Mouse (Mus musculus): ENCODE data around the gene Pitpnm3. TPM values are rescaled to one million over a fixed set of nuclear protein-coding genes. Genes with fewer than 3 reads are reported as not detected.

Pitpnm3 gene
- polyA plus RNA-seq, 1 experiment from 2014 or later = 1.5 TPM

DNA sequence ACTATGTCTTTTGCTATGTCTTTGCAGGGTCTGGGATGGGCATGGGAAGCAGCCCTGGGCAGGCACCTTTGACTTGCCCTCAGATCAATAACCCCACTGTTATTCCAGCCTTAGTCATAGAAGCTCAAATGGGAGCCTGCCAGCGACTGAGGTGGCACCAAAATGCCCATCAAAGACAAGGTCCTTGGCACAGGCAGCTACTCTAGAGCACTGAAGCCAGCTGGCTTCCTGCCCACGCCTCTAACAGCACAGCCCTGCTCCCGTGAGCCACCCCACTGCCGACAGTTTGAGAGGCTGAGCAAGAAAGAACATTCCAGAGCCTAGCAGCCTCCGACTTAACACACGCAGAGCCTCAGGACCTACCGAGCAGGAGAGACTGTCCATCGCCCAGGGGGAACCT is 70.5 kb downstream of the Pitpnm3 start:
- Histone ChIP-seq H3K27me3 (no peaks in the 10 kb centered on the region), H3K4me3 (no peak overlapping the region), H3K9me3 (0 out of 2 replicates have a peak, but pooled peaks cover 7% of the 10 kb centered on the region), H3K4me1 (no peaks in the 10 kb centered on the region), H3K4me2 (replicated peaks) (no peak overlapping the region), H3K9ac (replicated peaks) (no peak overlapping the region), H3K36me3 (no peaks in the 10 kb centered on the region), H3K27ac (replicated peaks) (no peak overlapping the region)
- WGBS = 87% methylated on average over 8 of the region's 8 CpGs
- ATAC-seq (ENCODE audit: low FRiP score, low read depth) = no peak

DNA sequence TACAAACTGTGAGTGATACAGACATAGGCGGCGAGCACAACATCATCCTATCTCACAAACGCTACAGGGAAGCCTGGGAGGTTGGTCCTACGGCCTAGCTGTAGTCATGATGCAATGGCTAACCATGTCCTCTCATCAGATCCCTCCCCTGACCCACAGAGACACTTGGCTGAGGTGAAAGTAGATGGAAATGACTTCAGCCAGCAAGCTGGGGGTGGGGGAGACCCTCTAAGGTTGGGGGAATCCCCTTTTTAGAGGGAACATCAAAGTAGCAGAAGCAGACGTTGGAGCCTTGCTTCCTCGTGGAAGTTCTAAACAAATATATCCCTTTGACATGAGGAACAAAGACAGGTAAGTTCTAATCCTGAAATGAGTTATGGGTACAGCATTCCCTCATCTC is 71.2 kb downstream of the Pitpnm3 start:
- no peak for ATAC-seq (ENCODE audit: low FRiP score, low read depth)
- no peak overlapping the region for H3K27ac ChIP-seq (replicated peaks)
- H3K4me2 ChIP-seq (replicated peaks) = no peak overlapping the region
- no peak overlapping the region for H3K9ac ChIP-seq (replicated peaks)
- H3K4me3 ChIP-seq = no peak overlapping the region
- H3K36me3 ChIP-seq = no peaks in the 10 kb centered on the region
- H3K9me3 ChIP-seq = 0 out of 2 replicates have a peak, but pooled peaks cover 7% of the 10 kb centered on the region
- H3K27me3 ChIP-seq = no peaks in the 10 kb centered on the region
- WGBS = 84% methylated on average over 6 of the region's 6 CpGs
- H3K4me1 ChIP-seq = no peaks in the 10 kb centered on the region

DNA sequence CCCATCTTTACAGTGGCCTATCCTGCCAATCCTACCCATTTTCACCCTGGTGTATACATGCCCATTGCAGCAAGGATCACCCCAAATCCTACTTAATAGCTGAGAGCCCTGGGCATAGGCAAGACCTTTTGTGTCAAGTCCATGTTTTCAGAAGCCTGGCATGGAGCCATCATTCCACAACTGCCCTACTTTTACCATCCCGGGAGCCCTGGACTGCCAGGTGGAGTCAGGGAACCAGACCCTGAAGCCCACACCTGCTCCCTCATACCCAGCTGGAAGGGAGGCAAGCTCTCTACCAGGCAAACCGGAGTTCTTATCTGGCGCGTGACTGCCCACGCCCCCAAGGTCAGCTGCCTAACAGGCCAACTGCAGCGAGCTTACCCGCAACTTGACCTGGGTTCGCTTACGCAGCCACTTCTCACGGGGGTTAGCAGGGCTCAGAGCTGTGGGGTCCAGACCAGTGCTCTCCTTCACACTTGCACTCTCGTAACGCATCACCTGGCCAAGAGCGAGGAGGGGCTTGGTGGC is 74.4 kb downstream of the Pitpnm3 start:
- WGBS = 89% methylated on average over 13 of the region's 13 CpGs
- no peak overlapping the region for H3K9ac ChIP-seq (replicated peaks)
- 0 out of 2 replicates have a peak, but pooled peaks cover 7% of the 10 kb centered on the region for H3K9me3 ChIP-seq
- no peak overlapping the region for H3K4me3 ChIP-seq
- no peak overlapping the region for H3K27ac ChIP-seq (replicated peaks)
- no peak overlapping the region for H3K4me2 ChIP-seq (replicated peaks)
- no peak for ATAC-seq (ENCODE audit: low FRiP score, low read depth)
- H3K4me1 ChIP-seq = no peaks in the 10 kb centered on the region
- H3K36me3 ChIP-seq = no peaks in the 10 kb centered on the region
- no peaks in the 10 kb centered on the region; the same call in 1 of the 2 replicates for H3K27me3 ChIP-seq

- 82% methylated on average over 9 of the region's 9 CpGs for WGBS
- no peak for ATAC-seq (ENCODE audit: low FRiP score, low read depth)
- H3K36me3 ChIP-seq = no peaks in the 10 kb centered on the region
- H3K27ac ChIP-seq (replicated peaks) = no peak overlapping the region
- no peaks in the 10 kb centered on the region; the same call in 1 of the 2 replicates for H3K27me3 ChIP-seq
- 0 out of 2 replicates have a peak, but pooled peaks cover 7% of the 10 kb centered on the region for H3K9me3 ChIP-seq
- no peaks in the 10 kb centered on the region for H3K4me1 ChIP-seq
- no peak overlapping the region for H3K4me2 ChIP-seq (replicated peaks)
- no peak overlapping the region for H3K4me3 ChIP-seq
- no peak overlapping the region for H3K9ac ChIP-seq (replicated peaks)
Measured at GRCm38 (mm10) chr11:72060416-72060815, 75.2 kb downstream of the Pitpnm3 start.

DNA sequence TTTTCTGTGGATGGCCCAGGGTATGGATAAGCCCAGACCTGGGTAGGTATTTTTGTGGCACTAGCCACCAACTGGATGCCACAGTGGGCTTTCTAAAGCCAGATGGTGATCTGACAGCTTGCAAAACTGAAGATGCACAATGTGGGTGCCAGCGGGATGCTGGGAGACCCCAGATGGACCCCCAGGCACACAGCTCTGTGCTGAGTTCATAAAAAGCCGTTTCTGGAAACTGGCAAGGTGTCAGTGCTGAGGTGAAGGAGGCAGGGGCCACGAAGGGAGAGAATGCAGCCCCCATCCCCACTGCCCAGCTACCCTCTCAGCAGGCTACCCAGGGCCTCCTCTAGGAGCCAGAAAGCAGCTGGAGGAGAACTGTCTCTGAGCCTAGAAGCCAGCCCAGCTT is 78.4 kb downstream of the Pitpnm3 start:
- no peak overlapping the region for H3K4me2 ChIP-seq (replicated peaks)
- no peaks in the 10 kb centered on the region for H3K4me1 ChIP-seq
- H3K27me3 ChIP-seq = peaks cover 21% of the 10 kb centered on the region
- no peaks in the 10 kb centered on the region for H3K9me3 ChIP-seq
- no peak for ATAC-seq (ENCODE audit: low FRiP score, low read depth)
- no peaks in the 10 kb centered on the region for H3K36me3 ChIP-seq
- H3K9ac ChIP-seq (replicated peaks) = no peak overlapping the region
- H3K27ac ChIP-seq (replicated peaks) = no peak overlapping the region
- WGBS = 67% methylated on average over 3 of the region's 3 CpGs
- no peak overlapping the region for H3K4me3 ChIP-seq

DNA sequence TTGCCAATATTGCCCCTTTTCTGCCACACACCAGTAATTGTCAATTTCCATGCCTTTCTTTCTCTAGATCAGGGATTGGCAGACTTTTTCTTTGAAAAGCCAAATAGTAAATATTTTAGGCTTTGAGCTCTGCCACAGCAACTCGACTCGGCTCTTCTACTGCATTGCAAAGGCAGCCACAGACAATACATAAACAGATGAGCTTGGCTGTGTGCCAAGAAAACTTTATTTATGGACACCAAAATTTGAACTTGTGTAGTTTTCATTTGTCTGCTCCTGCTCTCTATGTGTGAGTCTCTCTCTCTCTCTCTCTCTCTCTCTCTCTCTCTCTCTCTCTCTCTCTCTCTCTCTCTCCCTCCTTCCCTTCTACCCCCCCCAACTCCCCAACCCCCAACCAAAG is 80.4 kb downstream of the Pitpnm3 start:
- no peak overlapping the region for H3K4me3 ChIP-seq
- H3K9ac ChIP-seq (replicated peaks) = no peak overlapping the region
- H3K27me3 ChIP-seq = peaks cover 41% of the 10 kb centered on the region
- H3K4me2 ChIP-seq (replicated peaks) = no peak overlapping the region
- WGBS = 51% methylated on average over 2 of the region's 2 CpGs
- peaks cover 9% of the 10 kb centered on the region for H3K4me1 ChIP-seq
- H3K9me3 ChIP-seq = no peaks in the 10 kb centered on the region
- no peak for ATAC-seq (ENCODE audit: low FRiP score, low read depth)
- H3K27ac ChIP-seq (replicated peaks) = no peak overlapping the region
- no peaks in the 10 kb centered on the region for H3K36me3 ChIP-seq

DNA sequence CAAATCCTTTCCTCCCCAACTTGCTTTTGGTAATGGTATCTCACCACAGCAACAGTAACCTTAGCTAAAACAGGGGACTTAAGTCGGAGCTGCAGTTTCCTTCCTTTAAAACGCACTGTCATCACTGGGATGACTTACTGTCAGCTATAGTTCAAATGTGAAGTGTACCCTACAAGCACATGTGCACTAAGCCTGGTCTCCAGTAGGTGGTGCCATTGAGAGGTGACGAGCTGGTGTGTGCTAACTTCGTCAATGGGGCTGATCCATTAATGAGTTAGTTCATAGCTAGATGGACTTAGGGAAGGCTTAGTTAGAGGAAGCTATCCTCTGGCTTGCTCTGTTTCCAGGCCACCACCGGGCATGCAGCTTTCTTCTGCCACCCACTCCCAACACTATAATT is 82.9 kb downstream of the Pitpnm3 start:
- Histone ChIP-seq H3K4me2 (replicated peaks) (no peak overlapping the region), H3K36me3 (peaks cover 6% of the 10 kb centered on the region; the same call in 1 of the 2 replicates), H3K9me3 (no peaks in the 10 kb centered on the region), H3K4me1 (peaks cover 12% of the 10 kb centered on the region), H3K27me3 (peaks cover 59% of the 10 kb centered on the region), H3K4me3 (no peak overlapping the region), H3K9ac (replicated peaks) (no peak overlapping the region), H3K27ac (replicated peaks) (no peak overlapping the region)
- WGBS = 21% methylated on average over 5 of the region's 5 CpGs
- ATAC-seq (ENCODE audit: low FRiP score, low read depth) = peak; percentile 31; the same call in 1 of the 2 replicates

- Histone ChIP-seq H3K27me3 (peaks cover 59% of the 10 kb centered on the region), H3K9me3 (no peaks in the 10 kb centered on the region), H3K27ac (replicated peaks) (no peak overlapping the region), H3K4me2 (replicated peaks) (no peak overlapping the region), H3K4me1 (peaks cover 12% of the 10 kb centered on the region), H3K36me3 (peaks cover 7% of the 10 kb centered on the region; the same call in 1 of the 2 replicates), H3K9ac (replicated peaks) (no peak overlapping the region), H3K4me3 (no peak overlapping the region)
- WGBS = 69% methylated on average over 3 of the region's 3 CpGs
- ATAC-seq (ENCODE audit: low FRiP score, low read depth) = no peak
Measured at GRCm38 (mm10) chr11:72052221-72052620, 83.4 kb downstream of the Pitpnm3 start.

DNA sequence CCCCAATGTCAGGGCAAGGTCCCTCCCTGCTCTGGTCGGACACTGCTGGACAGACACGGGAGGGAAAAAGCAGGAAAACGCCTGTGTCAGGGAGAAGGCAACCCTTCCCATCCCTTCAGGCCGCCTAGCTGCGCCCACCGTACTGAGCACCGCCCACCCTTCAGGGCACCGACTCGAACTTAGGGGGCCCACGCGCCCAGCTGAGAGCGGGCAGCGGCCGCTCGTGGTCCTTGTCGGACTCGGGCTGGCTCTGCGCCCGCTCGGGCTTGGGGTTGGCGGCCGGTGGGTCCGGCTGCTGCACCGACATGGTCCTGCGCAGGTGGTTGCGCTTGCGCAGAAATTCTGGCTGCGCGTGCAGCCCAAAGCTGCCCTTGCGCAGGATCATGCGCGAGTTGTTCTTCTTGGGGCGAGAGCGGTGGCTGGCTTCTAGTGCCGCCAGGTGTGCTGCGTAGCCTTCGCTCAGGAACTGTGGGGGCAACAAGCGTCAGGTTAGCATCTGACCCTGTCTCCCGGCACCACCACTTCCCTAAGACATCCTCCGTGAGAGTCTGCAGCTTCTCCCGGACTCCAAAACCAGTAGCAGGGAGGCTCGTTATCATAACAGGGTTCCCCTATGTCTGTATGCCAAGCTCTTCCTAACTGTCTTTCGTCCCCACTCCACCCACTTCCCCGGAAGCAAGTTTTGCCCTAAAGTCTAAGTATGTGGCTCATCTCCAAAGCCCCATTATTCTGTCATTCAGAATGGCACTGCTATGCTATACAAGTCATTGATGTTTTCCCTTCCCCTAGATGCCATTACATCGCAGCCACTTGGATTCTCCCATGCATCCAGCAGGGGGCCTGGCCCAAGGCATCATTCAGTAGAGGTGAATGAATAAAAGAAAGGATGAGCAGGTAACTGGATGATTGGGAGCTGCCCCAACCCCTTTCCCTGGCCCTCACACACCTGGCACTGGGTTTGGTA is 84.4 kb downstream of the Pitpnm3 start:
- Histone ChIP-seq H3K36me3 (peaks cover 16% of the 10 kb centered on the region), H3K4me1 (peaks cover 12% of the 10 kb centered on the region), H3K4me2 (replicated peaks) (peak overlapping the region; percentile 92), H3K27me3 (peaks cover 59% of the 10 kb centered on the region), H3K9ac (replicated peaks) (peak overlapping the region; percentile 62), H3K9me3 (no peaks in the 10 kb centered on the region), H3K4me3 (peak overlapping the region; percentile 58), H3K27ac (replicated peaks) (no peak overlapping the region)
- peak; percentile 29; the same call in 1 of the 2 replicates for ATAC-seq (ENCODE audit: low FRiP score, low read depth)
- 1% methylated on average over 45 of the region's 45 CpGs for WGBS

- Histone ChIP-seq H3K9me3 (no peaks in the 10 kb centered on the region), H3K4me2 (replicated peaks) (peak overlapping the region; percentile 92), H3K27me3 (peaks cover 59% of the 10 kb centered on the region), H3K36me3 (peaks cover 25% of the 10 kb centered on the region), H3K9ac (replicated peaks) (peak overlapping the region; percentile 62), H3K4me1 (peaks cover 12% of the 10 kb centered on the region), H3K27ac (replicated peaks) (no peak overlapping the region), H3K4me3 (peak overlapping the region; percentile 58)
- 26% methylated on average over 14 of the region's 14 CpGs for WGBS
- ATAC-seq (ENCODE audit: low FRiP score, low read depth) = no peak
Measured at GRCm38 (mm10) chr11:72050168-72050894, 85.2 kb downstream of the Pitpnm3 start.

DNA sequence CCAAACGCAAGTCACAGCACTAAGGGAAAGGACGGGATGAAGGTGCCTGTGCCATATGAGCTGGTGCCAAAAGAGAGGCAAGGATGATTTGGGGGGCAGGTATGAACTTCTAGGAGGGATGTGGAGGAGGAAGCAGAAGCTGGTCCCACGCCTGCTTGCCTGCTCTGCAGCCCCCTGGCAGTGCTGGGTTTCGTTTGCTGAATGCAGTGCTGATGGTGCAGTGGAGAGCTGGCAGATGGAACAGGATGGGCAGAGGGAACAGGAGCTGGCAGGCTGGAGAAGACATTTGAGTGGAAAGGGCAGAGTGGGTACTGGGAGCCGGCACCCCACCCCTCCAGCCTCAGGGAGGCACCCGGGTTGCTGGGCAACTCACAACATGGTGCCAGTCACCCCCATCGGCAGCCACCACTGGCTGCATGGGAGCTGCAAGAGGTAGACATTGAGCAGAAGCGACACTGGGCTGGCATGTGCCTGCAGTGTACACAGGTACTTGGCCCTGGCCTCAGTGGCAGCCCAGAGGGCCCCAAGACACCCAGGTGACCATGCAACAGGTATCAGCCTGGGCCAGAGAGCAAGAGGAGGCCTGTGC is 86.3 kb downstream of the Pitpnm3 start:
- no peak overlapping the region for H3K4me2 ChIP-seq (replicated peaks)
- 69% methylated on average over 8 of the region's 8 CpGs for WGBS
- no peak for ATAC-seq (ENCODE audit: low FRiP score, low read depth)
- no peak overlapping the region for H3K4me3 ChIP-seq
- no peak overlapping the region for H3K9ac ChIP-seq (replicated peaks)
- peaks cover 56% of the 10 kb centered on the region for H3K27me3 ChIP-seq
- H3K4me1 ChIP-seq = peaks cover 18% of the 10 kb centered on the region
- no peak overlapping the region for H3K27ac ChIP-seq (replicated peaks)
- H3K9me3 ChIP-seq = no peaks in the 10 kb centered on the region
- peaks cover 35% of the 10 kb centered on the region for H3K36me3 ChIP-seq
